Mouse (Mus musculus): ENCODE data around the gene Zfp90. TPM values are rescaled to one million over a fixed set of nuclear protein-coding genes. Genes with fewer than 3 reads are reported as not detected.
A peak's percentile ranks its signal among the peaks of the same experiment; 100 is the strongest.
"Not testable (repeated sequence)": the region's sequence is repeated elsewhere in the genome, so short reads cannot be mapped to it uniquely, and the experiment has no call there.

The Zfp90 gene
- total RNA-seq, 2 experiments from 2014 or later: 19.0 to 19.9 TPM

DNA sequence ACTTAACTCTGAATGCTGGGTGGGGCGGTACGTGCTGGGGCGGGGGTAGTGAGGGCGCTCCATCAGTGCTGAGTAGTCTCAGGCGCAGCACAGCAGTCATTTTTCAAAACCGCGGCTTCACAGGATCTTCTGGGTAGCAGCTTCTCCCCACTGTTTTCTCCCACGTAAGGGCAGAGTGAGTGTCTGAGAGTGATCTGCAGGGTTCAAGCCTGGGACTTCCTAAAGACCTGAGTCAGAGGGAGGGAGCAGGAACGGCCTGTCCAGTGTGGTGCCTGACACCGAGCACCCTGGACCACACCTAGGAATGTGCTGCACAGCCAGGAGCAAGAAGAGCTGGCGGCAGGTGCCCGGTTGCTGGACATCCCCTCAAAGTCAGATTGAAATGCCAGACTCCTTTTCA is 16.0 kb downstream of the Zfp90 start:
- intact Hi-C loops (cut with DNase I): no loop called here
- DNase-seq (ENCODE audit: extremely low spot score in 1 of 2, low spot score in 2 of 2): no peak

DNA sequence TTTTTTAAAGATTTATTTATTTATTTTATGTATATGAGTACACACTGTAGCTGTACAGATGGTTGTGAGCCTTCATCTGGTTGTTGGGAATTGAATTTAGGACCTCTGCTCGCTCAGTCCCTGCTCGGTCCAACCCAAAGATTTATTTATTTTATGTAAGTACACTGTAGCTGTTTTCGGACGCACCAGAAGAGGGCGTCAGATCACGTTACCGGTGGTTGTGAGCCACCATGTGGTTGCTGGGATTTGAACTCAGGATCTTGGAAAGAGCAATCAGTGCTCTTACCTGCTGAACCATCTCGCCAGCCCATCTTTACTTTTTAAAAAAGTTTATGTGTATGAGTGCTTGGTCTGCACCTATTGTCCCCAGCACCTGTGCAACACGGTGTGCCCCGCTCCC is 16.8 kb downstream of the Zfp90 start:
- DNase-seq (ENCODE audit: extremely low spot score in 1 of 2, low spot score in 2 of 2): not testable (repeated sequence)
- intact Hi-C loops (cut with DNase I): loop anchor here (2.0 kb wide), 2 partner anchors 103 to 215 kb away; no protein-coding TSS in a partner anchor

DNA sequence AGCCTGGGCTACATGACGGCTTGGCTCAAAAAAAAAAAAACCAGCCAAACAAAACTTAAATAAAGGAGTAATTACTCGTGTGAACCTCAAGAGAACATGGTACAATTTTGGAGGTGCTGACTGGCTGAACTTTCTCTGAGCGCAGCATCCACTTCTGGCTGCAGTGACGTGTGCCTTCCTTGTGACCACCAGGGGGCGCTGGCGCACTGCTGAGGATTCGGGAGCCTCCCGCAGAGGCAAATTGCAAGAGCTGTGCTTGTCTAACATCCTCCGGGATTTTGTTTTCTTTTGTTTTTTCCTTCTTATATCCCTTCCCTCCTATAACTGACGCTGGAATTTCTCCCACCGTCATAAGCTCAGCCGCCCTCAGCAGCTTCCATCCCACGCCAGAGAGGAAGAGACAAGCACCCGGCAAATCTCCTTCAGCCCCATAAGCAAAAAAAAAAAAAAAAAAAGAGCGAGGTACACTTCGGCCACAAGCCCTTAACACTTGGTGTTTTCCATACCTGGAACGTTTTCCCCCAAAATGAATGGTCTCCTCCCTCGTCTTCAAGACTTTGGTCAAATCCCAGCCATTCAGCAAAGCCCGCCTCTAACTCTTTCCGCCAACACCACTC is 17.9 kb downstream of the Zfp90 start:
- intact Hi-C loops (cut with DNase I): loop anchor here (2.0 kb wide), 2 partner anchors 102 to 214 kb away; no protein-coding TSS in a partner anchor
- peak; percentile 87 to 88 for DNase-seq (ENCODE audit: extremely low spot score in 1 of 2, low spot score in 2 of 2)

DNA sequence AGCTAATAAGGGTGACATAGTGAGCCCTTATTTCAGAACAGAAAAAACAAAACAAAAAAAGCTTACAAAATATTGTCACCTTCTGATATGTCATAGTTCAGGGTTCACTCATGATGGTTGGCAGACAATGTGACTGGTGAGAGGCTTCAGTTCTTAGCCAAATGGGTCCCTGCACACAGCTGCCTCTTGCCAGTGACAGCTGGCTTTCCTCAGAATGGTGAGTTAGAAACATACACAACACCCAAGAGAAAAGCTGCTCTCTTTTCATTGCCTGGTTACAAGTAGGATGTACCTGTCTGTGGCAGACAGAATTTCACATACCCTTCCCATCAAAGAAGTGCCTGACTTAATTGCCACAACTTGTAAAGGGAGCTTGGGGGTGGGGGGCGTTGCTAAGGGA is 18.5 kb downstream of the Zfp90 start:
- intact Hi-C loops (cut with DNase I): loop anchor here (2.0 kb wide), 2 partner anchors 101 to 213 kb away; no protein-coding TSS in a partner anchor
- no peak for DNase-seq (ENCODE audit: extremely low spot score in 1 of 2, low spot score in 2 of 2)

DNA sequence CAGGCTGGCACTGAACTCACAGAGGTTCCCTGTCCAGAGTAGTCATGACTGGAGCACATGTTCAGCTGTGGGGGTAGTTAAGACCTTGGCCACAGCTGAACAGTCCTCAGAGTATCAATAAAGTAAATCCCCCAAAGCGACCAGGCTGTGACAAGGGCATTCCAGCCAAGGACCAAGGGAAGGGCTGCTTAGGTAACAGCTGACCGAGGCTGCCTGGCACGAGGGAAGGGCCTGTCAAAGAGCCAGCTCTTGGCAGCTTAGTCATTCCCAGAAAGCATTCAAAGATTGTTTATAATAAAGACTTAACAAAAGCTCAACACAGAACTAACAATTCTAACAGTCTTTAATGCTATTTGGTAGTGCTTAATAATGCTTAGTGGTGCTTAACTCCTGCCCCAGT is 22.7 kb downstream of the Zfp90 start:
- intact Hi-C loops (cut with DNase I): no loop called here
- no peak for DNase-seq (ENCODE audit: extremely low spot score in 1 of 2, low spot score in 2 of 2)

DNA sequence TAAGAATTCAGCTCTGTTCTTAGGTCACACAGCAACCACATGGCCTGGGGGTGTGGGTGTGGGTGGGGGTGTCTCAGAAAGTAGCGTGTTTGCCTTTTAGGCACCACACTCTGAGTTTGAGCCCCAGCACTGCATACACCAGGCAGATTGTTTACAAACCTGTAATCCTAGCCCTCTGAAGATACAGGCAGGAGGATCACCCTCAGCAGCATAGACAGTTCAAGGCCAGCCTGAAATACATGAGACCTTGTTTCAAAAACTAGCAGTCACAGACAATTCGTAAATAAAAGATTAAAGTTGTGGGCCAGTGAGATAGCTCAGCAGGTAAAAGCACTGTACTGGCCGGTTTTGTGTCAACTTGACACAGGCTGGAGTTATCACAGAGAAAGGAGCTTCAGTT is 25.0 kb downstream of the Zfp90 start:
- intact Hi-C loops (cut with DNase I): loop anchor here (5.0 kb wide), 1 partner anchor 77 kb away; no protein-coding TSS in a partner anchor
- DNase-seq (ENCODE audit: extremely low spot score in 1 of 2, low spot score in 2 of 2): no peak

DNA sequence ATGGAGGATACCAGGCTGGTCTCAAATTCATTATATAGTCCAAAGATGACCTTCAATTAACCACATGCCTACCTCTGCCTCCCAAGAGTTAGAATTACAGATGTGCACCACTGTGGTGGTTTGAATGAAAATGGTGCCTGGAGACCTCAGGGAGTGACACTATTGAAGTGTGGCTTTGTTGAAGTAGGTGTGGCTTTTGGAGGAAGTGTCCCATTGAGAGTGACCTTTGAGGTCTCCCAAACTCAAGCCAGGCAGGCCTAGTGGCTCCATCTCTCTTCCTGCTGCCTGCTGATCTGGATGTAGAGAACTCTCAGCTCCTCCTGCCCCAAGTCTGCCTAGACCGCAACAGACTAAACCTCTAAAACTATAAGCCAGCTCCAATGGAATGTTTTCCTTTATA is 27.6 kb downstream of the Zfp90 start:
- intact Hi-C loops (cut with DNase I): loop anchor here (5.0 kb wide), 1 partner anchor 75 kb away; no protein-coding TSS in a partner anchor
- no peak for DNase-seq (ENCODE audit: extremely low spot score in 1 of 2, low spot score in 2 of 2)

DNA sequence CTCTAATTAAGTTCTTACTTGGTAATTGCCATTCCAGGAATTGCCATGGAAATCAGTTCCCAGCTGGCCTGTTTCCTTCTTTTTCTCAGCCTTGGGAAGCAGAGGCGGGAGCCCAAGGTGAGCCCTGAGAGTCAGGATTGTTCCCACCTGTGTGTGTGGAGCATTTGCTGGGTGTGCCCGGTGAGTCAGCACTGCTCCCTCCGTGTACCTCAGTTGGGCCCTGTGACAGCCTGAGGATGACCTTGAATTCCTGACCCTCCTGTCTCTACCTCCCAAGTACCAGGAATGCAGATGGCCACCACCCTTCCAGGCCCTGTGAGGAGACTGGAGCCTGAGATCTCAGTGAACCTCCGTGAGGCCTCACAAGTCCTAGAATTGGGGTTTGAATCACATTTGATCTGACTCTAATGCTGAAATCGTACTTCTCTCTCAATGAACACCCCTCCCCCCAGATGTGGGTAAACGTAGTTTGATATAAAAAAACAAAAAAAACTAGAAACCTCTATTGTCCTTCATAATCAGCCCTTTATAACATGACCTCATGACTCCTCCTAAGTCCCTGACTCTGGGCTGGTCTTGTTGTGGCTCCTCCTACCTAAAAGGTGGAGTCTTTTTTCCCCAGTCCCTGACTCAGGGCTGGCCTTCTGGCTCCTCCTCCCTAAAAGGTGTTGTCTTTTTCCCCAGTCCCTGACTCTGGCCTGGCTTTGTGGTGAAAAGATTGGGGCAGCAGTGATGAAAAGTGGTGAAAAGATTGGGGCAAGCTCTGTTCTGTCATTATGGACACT is 36.4 kb downstream of the Zfp90 start:
- intact Hi-C loops (cut with DNase I): no loop called here
- DNase-seq (ENCODE audit: extremely low spot score in 1 of 2, low spot score in 2 of 2): no peak

DNA sequence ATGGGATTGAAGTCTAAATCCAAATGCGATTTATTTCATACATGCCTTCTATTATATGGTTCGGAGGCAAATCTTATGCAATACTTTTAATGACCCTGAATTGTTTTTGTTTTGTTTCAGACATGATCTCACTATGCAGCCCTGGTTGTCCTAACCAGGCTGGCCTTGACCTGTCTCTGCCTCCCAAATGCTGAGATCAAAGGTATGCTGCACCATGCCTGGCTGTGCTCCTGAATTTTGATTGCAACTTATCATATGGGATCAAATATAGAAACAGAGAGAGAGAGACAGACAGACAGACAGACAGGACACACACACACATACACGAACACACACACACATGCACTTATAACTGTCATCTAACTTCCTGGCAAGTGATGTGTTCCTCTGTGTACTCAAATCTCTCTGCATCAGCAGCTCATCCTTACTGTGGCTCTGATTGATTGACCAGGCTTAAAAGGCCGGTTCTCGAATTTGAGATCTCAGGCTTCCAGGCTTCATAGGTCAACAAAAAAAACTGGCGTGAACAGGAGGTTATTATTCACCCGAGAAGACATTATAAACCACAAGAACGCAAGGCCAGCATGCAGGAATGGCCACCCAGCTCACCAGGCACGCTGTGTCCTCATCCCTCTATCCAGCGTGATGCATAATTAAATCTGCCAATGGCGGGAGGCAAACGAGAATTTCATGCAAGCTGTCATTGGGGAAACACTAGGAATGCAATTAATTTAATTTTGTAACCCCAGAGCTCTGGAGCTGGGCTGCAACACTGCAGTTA is 37.8 kb downstream of the Zfp90 start:
- DNase-seq (ENCODE audit: extremely low spot score in 1 of 2, low spot score in 2 of 2): no peak
- intact Hi-C loops (cut with DNase I): no loop called here

DNA sequence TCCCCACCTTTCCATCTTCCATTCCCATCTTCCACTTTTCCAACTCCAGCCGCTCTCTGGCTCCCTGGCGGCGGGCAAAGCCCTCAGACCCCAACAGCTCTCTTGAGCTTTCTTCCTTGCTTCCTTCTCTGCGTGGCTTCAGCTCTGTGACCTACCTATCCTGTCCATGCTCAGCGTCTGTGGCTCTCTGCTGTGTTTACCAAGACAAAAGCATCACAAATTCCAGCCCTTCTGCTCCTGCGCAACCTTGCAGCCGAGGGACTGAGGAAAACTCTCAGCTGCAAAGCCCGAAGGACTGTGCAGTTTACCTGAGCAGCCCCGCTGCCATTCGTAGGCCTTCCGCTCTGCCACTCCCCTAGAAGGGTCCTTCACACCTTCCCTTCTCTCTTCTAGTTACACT is 38.9 kb downstream of the Zfp90 start:
- intact Hi-C loops (cut with DNase I): no loop called here
- no peak for DNase-seq (ENCODE audit: extremely low spot score in 1 of 2, low spot score in 2 of 2)

DNA sequence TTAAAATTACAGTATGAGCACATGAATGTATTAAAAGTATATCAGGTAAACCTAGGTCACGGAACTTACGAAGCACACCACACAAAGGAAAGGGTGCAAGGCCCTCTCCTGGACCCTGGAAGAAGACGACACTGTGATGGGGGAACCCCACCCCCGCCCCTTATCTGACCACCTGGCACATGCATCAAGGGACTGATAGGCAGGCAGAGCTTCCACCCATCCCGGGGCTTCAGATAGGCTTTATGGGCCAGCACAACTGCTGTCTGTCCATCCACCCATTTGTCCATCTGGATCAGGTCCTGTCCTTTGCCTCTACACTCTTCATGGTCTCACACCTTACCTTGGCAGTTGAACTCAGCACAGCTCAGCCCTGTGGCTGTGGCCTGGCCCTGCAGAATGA is 47.0 kb downstream of the Zfp90 start:
- no peak for DNase-seq (ENCODE audit: extremely low spot score in 1 of 2, low spot score in 2 of 2)
- intact Hi-C loops (cut with DNase I): no loop called here

DNA sequence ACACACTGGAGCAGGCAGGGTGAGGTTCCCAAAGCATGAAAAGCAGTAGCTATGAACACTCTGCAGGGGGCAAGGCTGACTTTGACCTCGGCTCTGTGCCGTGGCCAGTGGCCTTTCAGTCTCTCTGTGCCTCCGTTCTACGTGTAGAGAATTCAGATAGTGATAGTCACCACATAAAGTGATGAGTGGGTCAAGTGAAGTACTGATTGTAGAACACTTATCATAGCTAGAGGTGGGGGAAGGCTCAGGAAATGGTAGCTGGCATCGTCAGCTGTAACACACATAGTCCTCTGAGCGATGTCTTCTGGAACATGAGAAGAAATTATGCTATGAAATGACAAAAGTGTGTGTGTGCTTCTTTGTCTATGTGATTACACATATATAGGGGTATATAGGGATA is 48.7 kb downstream of the Zfp90 start:
- DNase-seq (ENCODE audit: extremely low spot score in 1 of 2, low spot score in 2 of 2): no peak
- intact Hi-C loops (cut with DNase I): no loop called here

DNA sequence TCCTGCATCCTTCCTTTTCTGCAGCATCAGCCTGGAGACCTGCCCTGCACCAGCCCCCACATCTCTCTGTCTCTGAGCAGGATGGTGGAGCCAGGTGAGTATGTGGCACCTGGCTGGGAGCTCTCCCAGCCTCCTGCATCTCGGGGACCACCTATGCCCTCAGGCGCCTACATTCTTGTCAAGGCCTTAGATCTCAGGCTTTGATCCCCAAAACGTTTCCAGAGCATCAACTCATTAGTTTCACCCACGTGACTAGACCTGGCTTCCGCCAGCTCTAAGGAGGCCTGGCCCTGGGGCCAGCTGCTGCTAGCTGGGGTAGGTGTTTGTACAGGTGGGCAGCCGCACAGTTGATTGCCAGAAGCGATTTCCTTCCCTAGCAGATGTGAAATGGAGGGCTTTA is 54.4 kb downstream of the Zfp90 start:
- intact Hi-C loops (cut with DNase I): no loop called here
- DNase-seq (ENCODE audit: extremely low spot score in 1 of 2, low spot score in 2 of 2): no peak

DNA sequence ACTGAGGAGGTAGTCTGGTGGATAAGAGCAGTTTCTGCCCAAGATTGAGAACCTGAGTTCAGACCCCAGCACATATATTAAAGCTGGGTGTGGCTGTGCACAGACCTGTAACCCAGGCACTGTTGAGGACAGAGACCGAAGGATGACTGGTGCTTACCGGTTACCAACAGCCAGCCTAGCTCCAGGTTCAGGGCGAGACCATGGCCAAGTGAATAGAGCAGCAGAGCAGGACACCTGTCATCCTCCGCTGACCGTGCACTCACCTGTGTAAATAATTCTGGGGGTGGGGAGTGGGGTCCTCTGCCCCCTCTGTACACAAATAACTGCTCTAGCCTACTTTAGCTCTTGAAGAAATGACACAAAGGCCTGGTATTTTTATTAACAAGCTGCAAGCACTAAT is 58.9 kb downstream of the Zfp90 start:
- no peak for DNase-seq (ENCODE audit: extremely low spot score in 1 of 2, low spot score in 2 of 2)
- intact Hi-C loops (cut with DNase I): no loop called here

Other genes starting within 250 kb of the Zfp90 start
- 10 to 100 TPM; 28.5 to 29.2 TPM for gene Slc7a6, start 246.5 kb upstream of the Zfp90 start, total RNA-seq (2021)
- 10 to 100 TPM; 28.8 to 30.4 TPM for gene Slc7a6os, start 204.4 kb upstream of the Zfp90 start, total RNA-seq (2021)
- 10 to 100 TPM; 42.5 to 43.2 TPM for gene Prmt7, start 204.4 kb upstream of the Zfp90 start, total RNA-seq (2021)
- gene Smpd3, start 77.3 kb upstream of the Zfp90 start, total RNA-seq (2021): 100 to 1,000 TPM; 122 to 127 TPM
- not detected for gene 6030452D12Rik, start 85.2 kb downstream of the Zfp90 start, total RNA-seq (2021)
- under 1 TPM; 0.34 to 0.47 TPM for gene Cdh3, start 95.6 kb downstream of the Zfp90 start, total RNA-seq (2021)
- gene Gm10073, start 158.1 kb downstream of the Zfp90 start, total RNA-seq (2021): 100 to 1,000 TPM; 115 to 119 TPM
- gene Cdh1, start 188.0 kb downstream of the Zfp90 start, total RNA-seq (2021): 1 to 10 TPM; 2.6 to 3.1 TPM